Mouse (Mus musculus) lung, postnatal 0 days (tissue): ENCODE results near the gene Nab2.

Experiments used
- CTCF ChIP-seq: IDR thresholded peaks from 2 replicates; pipeline ENCODE4 v1.5.1; 2016; ENCODE audit warnings: antibody characterized with exemption, mild to moderate bottlenecking
- EP300 ChIP-seq: IDR thresholded peaks from 2 replicates; pipeline ENCODE4 v1.6.1; 2016; ENCODE audit warnings: antibody characterized with exemption, mild to moderate bottlenecking, control low read depth

DNA sequence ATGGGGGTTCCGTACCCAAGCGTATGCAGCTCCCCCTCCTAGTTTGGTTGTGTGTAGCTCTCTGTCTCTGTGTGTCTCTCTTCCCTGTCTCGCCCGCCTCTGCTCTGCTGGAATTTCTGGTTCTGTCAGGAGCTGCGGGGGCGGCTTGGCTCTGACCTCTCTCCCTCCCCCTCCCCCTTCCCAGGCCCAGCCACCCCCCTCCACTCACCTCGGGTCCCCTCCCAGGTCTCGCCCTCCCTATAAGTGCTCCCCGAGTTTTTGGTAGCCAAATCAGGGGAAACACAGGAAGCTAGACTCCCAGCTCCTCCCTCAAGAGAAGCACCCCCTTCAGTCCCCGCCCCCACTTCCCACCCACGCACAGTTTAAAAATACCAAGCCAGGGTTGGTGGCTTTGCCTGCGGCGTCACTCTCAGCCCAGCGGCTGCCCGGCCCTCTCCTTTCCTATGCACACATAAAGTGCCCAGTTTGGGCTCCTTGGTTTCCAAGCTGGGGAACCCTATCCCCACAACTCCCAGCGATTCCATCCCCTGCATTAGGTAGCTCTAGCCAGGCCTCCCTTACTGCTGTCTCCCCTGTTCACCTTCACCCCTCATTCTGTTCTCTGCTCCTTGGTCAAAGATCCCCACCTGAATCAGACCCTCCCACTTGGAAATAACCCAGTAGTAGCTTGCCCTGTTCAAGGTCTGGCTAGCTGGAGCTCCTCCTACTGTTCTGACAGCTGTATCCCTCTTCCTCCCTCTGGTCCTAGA, 6.3 kb downstream of the Nab2 start:
- TF ChIP-seq CTCF: no peak
- TF ChIP-seq EP300: 0 out of 2 replicates have a peak, but pooled peaks have one; percentile 14
